27 mouse cellular contexts compared by ENCODE assay signal in the genomic region with DNA sequence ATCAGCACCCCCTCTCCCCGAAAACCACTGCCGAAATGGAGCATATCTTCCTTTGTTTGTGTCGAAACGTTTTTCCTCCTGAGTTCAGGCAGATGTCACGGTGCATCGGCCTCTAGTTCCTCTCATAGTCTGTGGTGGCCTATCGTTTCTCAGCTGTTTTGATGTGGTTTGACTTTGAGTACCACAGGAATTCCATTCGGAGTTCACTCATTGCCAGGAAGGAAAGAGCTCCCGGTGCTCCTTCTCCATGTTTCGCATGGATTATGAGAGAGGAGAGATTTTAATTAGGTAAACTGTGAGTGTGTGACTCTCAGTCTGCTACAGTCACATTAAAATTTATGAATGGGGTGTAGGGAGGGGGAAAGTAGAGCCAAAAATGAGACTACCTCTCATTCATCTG. TPM values are rescaled to one million over a fixed set of nuclear protein-coding genes. Genes with fewer than 3 reads are reported as not detected.
"Had no signal": no experiment of that assay in that cellular context is flagged by ENCODE, and none has a peak within 500 bp of the region (broad histone marks: within the 10 kb centered on the region; RNA-seq: fewer than 3 reads in every experiment).

No protein-coding gene starts in this region.

- H3K27me3 ChIP-seq: heart, embryonic 13.5 days; heart, embryonic 15.5 days; hindbrain, embryonic 13.5 days; hindbrain, embryonic 15.5 days; limb, embryonic 12.5 days; liver, embryonic 13.5 days; liver, embryonic 15.5 days had no signal

- H3K36me3 ChIP-seq: heart, embryonic 13.5 days; heart, embryonic 15.5 days; hindbrain, embryonic 13.5 days; hindbrain, embryonic 15.5 days; limb, embryonic 10.5 days; limb, embryonic 12.5 days; liver, embryonic 13.5 days; liver, embryonic 15.5 days had no signal

- H3K9me3 ChIP-seq: heart, embryonic 13.5 days; heart, embryonic 15.5 days; hindbrain, embryonic 13.5 days; hindbrain, embryonic 15.5 days; limb, embryonic 10.5 days; limb, embryonic 12.5 days; liver, embryonic 13.5 days; liver, embryonic 15.5 days had no signal

- DNase-seq: gastrocnemius, adult 2 months; gastrocnemius, postnatal 10 days; gastrocnemius, postnatal 25 days; heart, adult 18-20 months; heart, postnatal 14 days; heart, postnatal 36 days; kidney, adult 11 months; kidney, adult 8-10 months; kidney, postnatal 14 days; kidney, postnatal 36 days; layer of hippocampus, adult 9-11 months; layer of hippocampus, postnatal 36 days; liver; liver, embryonic 13.5 days had no signal

- H3K27ac ChIP-seq: gastrocnemius, adult 2 months; heart, embryonic 13.5 days; heart, embryonic 15.5 days; hindbrain, embryonic 13.5 days; hindbrain, embryonic 15.5 days; hindbrain, postnatal 0 days; limb, embryonic 10.5 days; limb, embryonic 12.5 days; liver, embryonic 13.5 days; liver, embryonic 15.5 days had no signal

- ATAC-seq: hindbrain, postnatal 0 days; intestine, embryonic 16.5 days had no signal

- H3K4me1 ChIP-seq: heart, embryonic 13.5 days; heart, embryonic 15.5 days; hindbrain, embryonic 15.5 days; liver, embryonic 13.5 days; liver, embryonic 15.5 days had no signal

- H3K4me3 ChIP-seq: gastrocnemius, adult 2 months; heart, embryonic 13.5 days; heart, embryonic 15.5 days; hindbrain, embryonic 13.5 days; hindbrain, embryonic 15.5 days; limb, embryonic 10.5 days; limb, embryonic 12.5 days; liver, embryonic 13.5 days; liver, embryonic 15.5 days had no signal

- H3K4me2 ChIP-seq: heart, embryonic 11.5 days; heart, embryonic 13.5 days; heart, embryonic 15.5 days; hindbrain, embryonic 13.5 days; hindbrain, embryonic 15.5 days; limb, embryonic 12.5 days; liver, embryonic 11.5 days; liver, embryonic 13.5 days; liver, embryonic 15.5 days had no signal

- H3K9ac ChIP-seq: heart, embryonic 13.5 days; heart, embryonic 15.5 days; hindbrain, embryonic 13.5 days; hindbrain, embryonic 15.5 days; limb, embryonic 12.5 days; liver, embryonic 13.5 days; liver, embryonic 15.5 days had no signal

RNA-seq across cellular contexts. Expression of gene Cldn11, which starts 10.3 kb away (rescaled TPM):
- total RNA-seq: granulocyte monocyte progenitor cell, adult 5-6 weeks; hematopoietic stem cell, adult 5-6 weeks had no signal
